Mouse (Mus musculus): ENCODE measurements around the gene Defb9.
"Not testable (repeated sequence)": the region's sequence is repeated elsewhere in the genome, so short reads cannot be mapped to it uniquely, and the experiment has no call there.

Gene Defb9

GRCm38 (mm10) chr8:21885321-21885720, at the start of gene Defb9:
TSS of gene Defb9 (minus strand) at chr8:21885421.
- DNase-seq (ENCODE audit: low spot score in 2 of 2) = not testable (repeated sequence)

- DNase-seq (ENCODE audit: low spot score in 2 of 2) = no peak
Observed at GRCm38 (mm10) chr8:21932610-21933009, 47.4 kb upstream of the Defb9 start, which contains the start of gene Defb15. TSS of gene Defb15 (minus strand) at chr8:21932710.

DNA sequence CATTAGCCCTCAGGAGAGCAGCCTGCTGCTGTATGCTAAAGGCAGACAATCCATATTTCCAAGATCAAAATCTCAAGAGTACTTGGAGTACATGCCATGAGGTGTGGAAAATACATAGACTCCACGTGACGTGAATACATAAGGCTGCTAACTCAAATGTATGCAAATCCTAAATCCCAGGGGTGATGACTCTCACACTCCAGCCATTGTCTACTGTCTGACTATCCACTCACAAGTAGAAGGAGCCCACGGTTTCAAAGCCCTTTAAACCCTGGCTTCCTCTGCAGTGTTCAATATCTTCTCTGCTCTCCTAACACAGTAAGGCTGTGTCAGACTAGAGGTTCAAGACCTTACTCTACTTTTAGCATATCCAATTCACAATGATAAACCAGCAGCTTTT, 45.5 kb upstream of the Defb9 start:
- not testable (repeated sequence) for DNase-seq (ENCODE audit: low spot score in 2 of 2)

- DNase-seq (ENCODE audit: low spot score in 2 of 2) = peak in 1 of 2 experiments; percentile 8
Observed at GRCm38 (mm10) chr8:21915625-21916024, 30.4 kb upstream of the Defb9 start.

DNA sequence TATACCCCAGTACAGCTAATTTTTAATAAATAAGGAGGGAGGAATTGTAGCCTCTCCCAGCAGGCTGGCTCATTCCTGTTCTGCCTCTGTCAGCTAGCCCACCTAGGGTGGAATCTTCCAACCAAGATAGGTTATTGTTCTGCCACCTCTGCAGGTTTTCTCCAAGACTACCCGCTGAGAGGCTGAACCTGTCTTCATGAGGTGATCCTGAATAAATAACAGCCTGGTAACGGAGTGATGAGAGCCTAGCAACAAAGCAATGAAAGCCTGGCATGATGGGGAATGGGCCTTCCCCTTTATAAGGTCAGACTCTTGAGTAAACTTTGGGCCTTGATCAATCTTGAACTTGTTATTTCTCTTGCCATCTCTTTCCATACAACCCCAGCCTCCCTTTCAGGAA, 27.3 kb upstream of the Defb9 start:
- DNase-seq (ENCODE audit: low spot score in 2 of 2) = no peak

GRCm38 (mm10) chr8:21911931-21912330, 26.7 kb upstream of the Defb9 start:
- no peak for DNase-seq (ENCODE audit: low spot score in 2 of 2)

DNA sequence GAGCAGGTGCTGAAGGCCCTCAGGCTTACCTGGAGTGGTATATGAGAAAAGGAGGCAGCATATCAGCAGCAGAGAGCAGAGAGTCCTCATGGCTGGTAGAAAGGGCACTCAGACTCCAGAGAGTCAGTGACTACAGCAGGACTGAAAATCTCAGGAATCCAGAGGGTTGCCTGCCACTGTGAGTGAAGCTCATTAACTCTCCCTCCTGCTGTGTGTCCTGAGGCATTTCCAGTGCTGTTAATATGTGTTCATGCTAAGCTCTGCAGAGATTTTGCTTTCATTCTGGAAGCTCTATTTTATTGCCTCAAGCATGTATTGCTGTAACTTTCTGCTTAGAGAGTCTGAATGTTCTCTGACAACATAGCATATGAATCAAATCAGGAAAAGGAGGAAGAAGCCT, 21.1 kb upstream of the Defb9 start, which contains the start of gene Defb11:
TSS of gene Defb11 (minus strand) at position 123 of the 400 bp plus-strand sequence.
- not testable (repeated sequence) for DNase-seq (ENCODE audit: low spot score in 2 of 2)

GRCm38 (mm10) chr8:21858586-21858985, 26.6 kb downstream of the Defb9 start, which contains the start of gene Defb10:
TSS of gene Defb10 (plus strand) at chr8:21858901.
- DNase-seq (ENCODE audit: low spot score in 2 of 2) = not testable (repeated sequence)
